Mouse (Mus musculus): ENCODE data around the gene Spin1. TPM values are rescaled to one million over a fixed set of nuclear protein-coding genes. Genes with fewer than 3 reads are reported as not detected.
A peak's percentile ranks its signal among the peaks of the same experiment; 100 is the strongest.

Spin1 gene
- total RNA-seq, 2 experiments from 2014 or later: 168 to 171 TPM

DNA sequence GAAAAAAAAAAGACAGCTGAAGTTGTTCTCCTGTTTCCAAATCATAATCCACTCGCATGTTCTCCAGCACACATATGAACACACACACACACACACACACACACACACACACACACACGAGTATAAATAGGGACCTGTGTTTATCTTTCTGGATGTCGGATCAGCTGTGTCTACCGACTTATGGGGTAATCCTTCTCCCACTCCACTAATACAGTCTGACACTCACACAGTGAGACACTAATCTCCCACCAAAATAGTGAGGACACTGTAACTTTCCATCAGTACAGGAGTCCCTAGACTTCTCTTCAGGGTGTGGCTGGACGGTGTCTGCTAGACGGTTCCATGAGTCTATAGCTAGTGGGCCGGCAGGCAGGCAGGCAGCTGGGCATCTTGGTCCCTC, 81.6 kb downstream of the Spin1 start:
- no peak for DNase-seq (ENCODE audit: low spot score in 2 of 2)
- intact Hi-C loops (cut with DNase I): no loop called here

DNA sequence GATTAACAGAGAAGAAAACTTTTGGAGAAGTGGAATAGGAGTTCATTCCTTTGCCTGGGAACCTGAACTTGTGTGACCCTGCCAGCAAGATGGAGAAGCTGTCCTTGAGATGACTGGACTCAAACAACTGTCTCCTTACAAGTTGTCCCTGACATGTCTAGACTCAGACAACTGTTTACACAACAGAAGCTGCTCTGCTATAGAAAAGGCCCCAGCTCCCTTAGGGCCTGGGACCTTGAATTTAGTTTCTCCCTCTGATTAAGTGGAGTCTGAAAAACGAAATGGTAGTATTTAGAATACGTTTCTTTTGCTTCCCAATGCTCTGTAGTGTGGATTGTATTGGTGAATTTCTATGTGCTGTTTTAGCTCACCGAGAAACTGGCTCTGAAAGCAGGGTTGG, 84.2 kb downstream of the Spin1 start:
- intact Hi-C loops (cut with DNase I): no loop called here
- no peak for DNase-seq (ENCODE audit: low spot score in 2 of 2)

DNA sequence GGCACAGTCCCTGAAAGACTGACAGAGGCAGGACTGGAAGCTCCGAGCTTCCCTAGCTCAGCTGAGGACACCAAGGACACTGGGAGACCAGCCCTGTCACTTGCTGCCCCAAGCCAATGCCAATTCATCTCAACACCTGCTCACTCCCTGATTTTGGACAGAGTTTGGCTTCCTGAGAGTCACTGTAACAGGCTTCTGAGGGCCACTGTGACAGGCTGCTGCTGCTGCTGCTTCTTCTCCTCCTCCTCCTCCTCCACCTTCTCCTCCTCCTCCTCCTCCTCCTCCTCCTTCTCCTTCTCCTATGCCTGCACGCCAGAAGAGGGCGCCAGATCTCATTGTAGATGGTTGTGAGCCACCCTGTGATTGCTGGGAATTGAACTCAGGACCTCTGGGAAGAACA, 89.7 kb downstream of the Spin1 start:
- intact Hi-C loops (cut with DNase I): loop anchor here (5.0 to 10.0 kb wide), 3 partner anchors 227 to 414 kb away; no protein-coding TSS in a partner anchor
- DNase-seq (ENCODE audit: low spot score in 2 of 2): no peak

DNA sequence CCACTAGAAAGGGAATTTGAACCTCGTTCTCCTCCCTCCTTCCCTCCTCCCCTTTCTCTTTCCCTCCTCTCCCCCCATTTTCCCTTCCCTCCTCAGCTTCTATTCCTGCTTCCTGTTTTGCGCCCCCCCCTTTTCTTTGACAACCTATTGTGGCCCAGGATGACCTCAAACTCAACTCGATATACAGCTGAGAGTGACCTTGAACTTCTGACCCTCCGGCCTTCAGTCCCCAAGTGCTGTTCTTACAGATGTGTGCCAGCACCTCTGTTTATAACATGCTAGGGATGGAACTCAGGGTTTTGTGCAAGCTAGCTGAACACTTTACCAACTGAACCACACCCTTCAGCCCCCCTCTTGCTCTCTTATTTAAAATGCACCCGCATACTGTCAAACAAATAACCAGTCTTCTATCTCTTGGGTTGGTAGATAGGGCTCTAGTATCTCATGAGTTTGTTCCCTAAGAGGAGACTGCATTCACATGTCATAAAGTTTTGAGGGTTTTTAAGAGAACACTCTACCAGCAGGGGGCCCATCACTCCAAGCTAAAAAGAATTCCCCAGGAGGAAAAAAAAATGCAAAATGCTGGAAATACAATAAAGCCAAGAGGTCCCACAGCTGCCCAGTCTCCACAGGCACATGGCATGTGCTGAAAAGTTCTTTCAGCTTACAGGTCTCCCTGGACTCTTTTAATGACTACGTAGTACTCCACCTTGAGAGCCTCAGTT, 90.9 kb downstream of the Spin1 start:
- DNase-seq (ENCODE audit: low spot score in 2 of 2): no peak
- intact Hi-C loops (cut with DNase I): loop anchor here (5.0 to 10.0 kb wide), 3 partner anchors 226 to 413 kb away; no protein-coding TSS in a partner anchor

DNA sequence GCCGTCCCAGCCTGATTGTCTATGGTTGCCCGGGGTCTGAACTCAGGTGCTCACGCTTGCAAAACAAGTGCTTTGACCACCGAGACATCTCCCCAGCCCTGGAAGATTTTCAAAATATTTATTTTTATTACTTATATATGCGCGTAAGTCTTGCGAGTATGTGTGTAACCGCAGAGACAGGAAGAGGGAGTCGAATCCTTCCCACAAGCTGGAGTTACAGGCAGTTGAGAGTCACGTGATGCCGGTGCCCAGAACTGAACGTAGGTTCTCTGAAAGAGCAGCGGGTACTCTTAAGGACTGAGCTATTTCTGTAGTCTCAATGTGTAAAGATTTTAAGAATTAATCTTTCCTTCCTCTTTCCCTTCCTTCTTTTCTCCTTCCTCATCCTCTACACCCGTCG, 93.2 kb downstream of the Spin1 start:
- intact Hi-C loops (cut with DNase I): loop anchor here (5.0 to 10.0 kb wide), 3 partner anchors 223 to 411 kb away; no protein-coding TSS in a partner anchor
- no peak for DNase-seq (ENCODE audit: low spot score in 2 of 2)

DNA sequence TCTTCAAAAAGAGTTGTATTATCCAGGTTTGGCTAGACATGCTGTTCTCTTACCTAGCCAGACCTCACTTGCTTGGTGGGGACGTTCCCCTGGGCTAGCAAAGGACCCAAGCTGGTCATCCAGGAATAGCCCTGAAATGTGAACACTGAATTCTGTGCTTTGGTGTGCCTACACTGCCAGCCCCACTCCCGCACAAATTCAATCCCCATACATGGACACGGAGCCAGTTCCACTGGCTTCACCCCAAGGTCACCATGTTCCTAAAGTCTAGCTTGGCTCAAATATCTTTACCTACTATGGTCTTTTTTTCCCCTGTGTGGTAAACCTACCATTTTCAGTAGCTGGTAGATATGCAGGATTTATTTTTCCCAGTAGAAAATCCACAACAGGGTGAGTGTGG, 97.0 kb downstream of the Spin1 start:
- intact Hi-C loops (cut with DNase I): loop anchor here (10.0 kb wide), 2 partner anchors 253 to 407 kb away; no protein-coding TSS in a partner anchor
- DNase-seq (ENCODE audit: low spot score in 2 of 2): no peak

DNA sequence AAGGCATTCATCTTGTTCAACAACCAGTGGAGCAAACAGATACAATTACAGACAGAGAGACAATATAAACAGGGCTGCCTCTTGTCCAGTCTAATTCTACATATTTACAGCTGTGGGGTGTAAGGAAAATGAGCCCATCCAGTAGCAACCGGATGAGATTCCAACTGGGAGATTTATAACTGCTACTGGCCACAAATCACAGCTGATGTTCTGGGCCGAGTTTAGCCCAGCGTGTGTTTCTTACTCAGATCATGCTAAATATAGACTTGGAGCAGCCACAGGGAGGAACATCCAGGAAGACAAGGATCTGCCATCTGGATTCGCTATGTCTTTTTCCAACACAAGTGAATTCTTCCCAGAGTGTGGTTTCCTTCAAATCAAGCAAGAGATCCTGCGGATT, 97.5 kb downstream of the Spin1 start:
- DNase-seq (ENCODE audit: low spot score in 2 of 2): peak; percentile 38 to 50
- intact Hi-C loops (cut with DNase I): loop anchor here (10.0 kb wide), 2 partner anchors 253 to 407 kb away; no protein-coding TSS in a partner anchor

Other genes with a start within 250 kb of the Spin1 start
- gene Nxnl2, start 70.1 kb downstream of the Spin1 start, total RNA-seq (2021): under 1 TPM; 0.37 to 0.93 TPM